Mouse (Mus musculus) C2C12 (cell line): Measurements from ENCODE around the gene Dirc2.
A peak's percentile ranks its signal among the peaks of the same experiment; 100 is the strongest.

ENCODE experiments used
- CEBPB ChIP-seq: IDR thresholded peaks from one replicate; pipeline ENCODE4 v1.6.1; 2011; ENCODE audit warnings: low read depth, mild to moderate bottlenecking, control low read depth, moderate library complexity
- CTCF ChIP-seq: IDR thresholded peaks from one replicate; pipeline ENCODE4 v1.5.1; 2011; ENCODE audit not compliant: control insufficient read depth, insufficient read depth, insufficient read length
- FOSL1 ChIP-seq: IDR thresholded peaks from one replicate; pipeline ENCODE4 v1.8.0; 2011; ENCODE audit warnings: mild to moderate bottlenecking, low read length; ENCODE audit not compliant: poor library complexity, insufficient read depth, severe bottlenecking
- MAX ChIP-seq: IDR thresholded peaks from one replicate; pipeline ENCODE4 v1.6.1; 2011; ENCODE audit warnings: mild to moderate bottlenecking, control low read depth
- MYOD1 ChIP-seq: IDR thresholded peaks from one replicate; pipeline ENCODE4 v1.6.1; 2011; ENCODE audit warnings: low read depth; ENCODE audit not compliant: control insufficient read depth, insufficient read length
- MYOG ChIP-seq: IDR thresholded peaks from one replicate; pipeline ENCODE4 v1.6.1; 2011; ENCODE audit not compliant: control insufficient read depth, insufficient read length; ENCODE audit errors: extremely low read depth
- USF1 ChIP-seq: IDR thresholded peaks from one replicate; pipeline ENCODE4 v1.6.1; 2011; ENCODE audit warnings: low read depth, mild to moderate bottlenecking, control low read depth, moderate library complexity

- TF ChIP-seq CTCF (peak; percentile 69), MYOG (no peak), MAX (no peak), MYOD1 (no peak), CEBPB (no peak), USF1 (no peak), FOSL1 (no peak)
Observed at GRCm38 (mm10) chr16:35734038-35734437, 35.1 kb downstream of the Dirc2 start.
